In the genomic region with DNA sequence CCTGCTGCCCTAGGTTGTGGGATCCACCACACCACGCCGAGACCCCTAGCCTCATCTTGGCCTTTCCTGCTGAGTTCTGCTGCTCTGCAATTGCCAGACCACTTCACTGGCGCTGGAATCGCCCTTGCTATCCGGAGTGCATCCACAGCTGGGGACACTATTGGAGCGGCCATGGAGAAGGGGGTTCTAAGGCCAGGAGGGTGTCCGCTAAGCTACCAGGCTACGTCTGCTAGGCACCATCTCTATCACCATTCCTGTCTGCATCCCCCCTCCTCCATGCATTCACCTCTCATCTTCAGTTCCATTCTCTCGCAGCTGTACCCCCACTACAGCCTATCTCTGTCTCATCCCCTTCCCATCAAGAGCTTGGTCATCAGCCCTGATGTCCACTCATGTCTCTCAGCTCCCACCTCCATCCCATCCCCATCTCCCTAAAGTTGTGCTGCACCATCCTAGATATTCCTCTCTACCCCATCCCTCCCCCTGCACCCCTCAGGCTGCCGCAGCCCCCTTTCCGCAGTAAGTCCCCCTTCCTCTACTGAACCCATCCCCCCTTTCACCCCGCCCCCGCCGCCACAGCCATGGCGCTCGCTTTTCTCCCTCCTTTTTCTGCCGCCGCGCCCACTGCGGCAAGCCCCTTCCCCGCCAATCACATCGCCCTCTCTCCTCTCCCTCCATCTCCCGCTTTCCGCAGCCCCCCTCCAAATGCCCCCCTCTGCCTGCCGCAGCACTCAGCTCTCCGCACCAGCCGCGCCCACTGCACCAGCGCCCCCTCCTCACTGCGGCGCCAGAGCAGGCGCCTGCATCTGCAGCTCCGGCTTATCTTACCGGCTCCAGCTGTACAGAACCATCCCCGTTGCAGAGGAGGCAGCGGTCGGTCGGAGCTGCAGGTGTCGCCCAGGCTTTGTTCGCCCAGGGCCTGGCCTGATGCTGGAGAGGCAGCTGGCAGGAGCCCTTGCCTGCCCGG, we compare ENCODE assay signal across 9 mouse cellular contexts. TPM values are rescaled to one million over a fixed set of nuclear protein-coding genes. Genes with fewer than 3 reads are reported as not detected.
A peak's percentile ranks its signal among the peaks of the same experiment; 100 is the strongest.
DNase-seq lines count a peak whose midpoint lies in the region; ATAC-seq and TF ChIP-seq lines count a peak whose summit lies in the region.
"Had no signal": no experiment of that assay in that cellular context is flagged by ENCODE, and none has a peak within 500 bp of the region (broad histone marks: within the 10 kb centered on the region; RNA-seq: fewer than 3 reads in every experiment).

No protein-coding gene starts in this region.

- no peaks in the 10 kb centered on the region for H3K9me3 ChIP-seq in heart, embryonic 13.5 days
- H3K9me3 ChIP-seq in hindbrain, embryonic 12.5 days (replicated peaks), result no peaks in the 10 kb centered on the region
- no peaks in the 10 kb centered on the region for H3K9me3 ChIP-seq in midbrain, embryonic 14.5 days (ENCODE audit: control insufficient read depth, low read length)

- H3K4me2 ChIP-seq in heart, embryonic 13.5 days, result peak overlapping the region; percentile 70
- peak overlapping the region; percentile 59 for H3K4me2 ChIP-seq in hindbrain, embryonic 12.5 days (replicated peaks)
- peak overlapping the region; percentile 81 for H3K4me2 ChIP-seq in midbrain, embryonic 14.5 days (ENCODE audit: low read length)

- no peak for DNase-seq in heart, adult 2 months
- peak; percentile 48 for DNase-seq in brain, adult 2 months (ENCODE audit: low read depth, low spot score)
- DNase-seq in midbrain, embryonic 14.5 days, result peak; percentile 91
- no peak for DNase-seq in T-cell, adult 2 months (ENCODE audit: low spot score)
- no peak for DNase-seq in cerebellum, adult 2 months
- DNase-seq in kidney, adult 8-10 months, result no peak

- intact Hi-C loops in heart, adult 2 months (cut with DNase I), result no loop called here

- H3K4me3 ChIP-seq in heart, embryonic 13.5 days, result peak overlapping the region; percentile 43
- no peak overlapping the region for H3K4me3 ChIP-seq in heart, adult 2 months
- peak overlapping the region; percentile 43 for H3K4me3 ChIP-seq in hindbrain, embryonic 12.5 days
- peak overlapping the region; percentile 57 for H3K4me3 ChIP-seq in midbrain, embryonic 14.5 days (replicated peaks; ENCODE audit: low read depth, low read length)
- no peak overlapping the region for H3K4me3 ChIP-seq in cerebellum, adult 2 months (replicated peaks; ENCODE audit: insufficient read depth, low read depth, low read length)

- peaks cover 50% of the 10 kb centered on the region for H3K4me1 ChIP-seq in heart, embryonic 13.5 days
- H3K4me1 ChIP-seq in heart, adult 2 months (ENCODE audit: control insufficient read depth, insufficient read depth, low read length), result peaks cover 12% of the 10 kb centered on the region; the same call in 1 of the 2 replicates
- peaks cover 50% of the 10 kb centered on the region for H3K4me1 ChIP-seq in hindbrain, embryonic 12.5 days
- peaks cover 28% of the 10 kb centered on the region for H3K4me1 ChIP-seq in midbrain, embryonic 14.5 days (ENCODE audit: control insufficient read depth, insufficient read depth, low read length)
- H3K4me1 ChIP-seq in cerebellum, adult 2 months (ENCODE audit: control insufficient read depth, insufficient read depth, low read length), result peaks cover 25% of the 10 kb centered on the region

- WGBS in heart, embryonic 13.5 days, result 7% methylated on average over 41 of the region's 41 CpGs
- WGBS in heart, adult 2 months, result 16% methylated on average over 38 of the region's 41 CpGs
- WGBS in hindbrain, embryonic 12.5 days, result 7% methylated on average over 41 of the region's 41 CpGs
- 4% methylated on average over 40 of the region's 41 CpGs for WGBS in midbrain, embryonic 14.5 days
- 39% methylated on average over 40 of the region's 41 CpGs for WGBS in cerebellum, adult 2 months

- H3K36me3 ChIP-seq in heart, embryonic 13.5 days, result peaks cover 3% of the 10 kb centered on the region; the same call in 1 of the 2 replicates
- H3K36me3 ChIP-seq in heart, adult 2 months (ENCODE audit: control insufficient read depth, insufficient read depth, low read length), result no peaks in the 10 kb centered on the region
- H3K36me3 ChIP-seq in hindbrain, embryonic 12.5 days, result peaks cover under 1% of the 10 kb centered on the region
- peaks cover 12% of the 10 kb centered on the region for H3K36me3 ChIP-seq in midbrain, embryonic 14.5 days (ENCODE audit: control insufficient read depth, insufficient read depth, low read length)

- peak overlapping the region; percentile 68 for H3K9ac ChIP-seq in heart, embryonic 13.5 days
- H3K9ac ChIP-seq in heart, adult 2 months (ENCODE audit: low read depth, low read length), result no peak overlapping the region
- peak overlapping the region; percentile 73 for H3K9ac ChIP-seq in hindbrain, embryonic 12.5 days
- peak overlapping the region; percentile 84 for H3K9ac ChIP-seq in midbrain, embryonic 14.5 days (replicated peaks; ENCODE audit: low read length)

- H3K27me3 ChIP-seq in heart, embryonic 13.5 days (replicated peaks), result peaks cover 42% of the 10 kb centered on the region
- no peaks in the 10 kb centered on the region; the same call in 1 of the 2 replicates for H3K27me3 ChIP-seq in heart, adult 2 months (ENCODE audit: control insufficient read depth, insufficient read depth, low read length)
- H3K27me3 ChIP-seq in hindbrain, embryonic 12.5 days, result no peaks in the 10 kb centered on the region
- no peaks in the 10 kb centered on the region for H3K27me3 ChIP-seq in midbrain, embryonic 14.5 days (ENCODE audit: control insufficient read depth, insufficient read depth, low read length)
- no peaks in the 10 kb centered on the region for H3K27me3 ChIP-seq in cerebellum, adult 2 months (ENCODE audit: control insufficient read depth, insufficient read depth, low read length)

- no peak for ATAC-seq in heart, embryonic 13.5 days (ENCODE audit: extremely low read depth, insufficient number of reproducible peaks, low FRiP score, low TSS enrichment)
- peak; percentile 81 for ATAC-seq in hindbrain, embryonic 12.5 days (ENCODE audit: low FRiP score)
- peak; percentile 89 for ATAC-seq in midbrain, embryonic 14.5 days (ENCODE audit: low FRiP score, low TSS enrichment)

- TF ChIP-seq POLR2A in heart, adult 2 months (IDR thresholded peaks at IDR 0.05; ENCODE audit: insufficient read depth, low read depth, low read length), result no peak
- TF ChIP-seq POLR2A in cerebellum, adult 2 months (IDR thresholded peaks at IDR 0.05; ENCODE audit: borderline replicate concordance, insufficient read depth, low read length), result no peak

- no peaks in the 10 kb centered on the region for H3K79me2 ChIP-seq in heart, adult 2 months (replicated peaks; ENCODE audit: control insufficient read depth, insufficient read depth, low read length)

- no peak for TF ChIP-seq EP300 in heart, adult 2 months (IDR thresholded peaks at IDR 0.05; ENCODE audit: insufficient read depth, low read depth, low read length)

- TF ChIP-seq CTCF in heart, adult 2 months (IDR thresholded peaks at IDR 0.05), result no peak
- no peak for TF ChIP-seq CTCF in cerebellum, adult 2 months (IDR thresholded peaks at IDR 0.05; ENCODE audit: borderline replicate concordance, insufficient read depth, low read depth, low read length)

- peak overlapping the region; percentile 20; the same call in 1 of the 2 replicates for H3K27ac ChIP-seq in heart, embryonic 13.5 days (replicated peaks)
- no peak overlapping the region for H3K27ac ChIP-seq in heart, adult 2 months
- H3K27ac ChIP-seq in hindbrain, embryonic 12.5 days, result peak overlapping the region; percentile 86
- peak overlapping the region; percentile 94 for H3K27ac ChIP-seq in midbrain, embryonic 14.5 days (replicated peaks; ENCODE audit: low read depth, low read length)
- no peak overlapping the region for H3K27ac ChIP-seq in cerebellum, adult 2 months (ENCODE audit: insufficient read depth, low read length)

RNA-seq across cellular contexts. Expression of a gene that starts 16.7 kb away (rescaled TPM):
- 53.1 and 61.5 TPM in 2 replicates for polyA plus RNA-seq in heart, embryonic 13.5 days (2015; fragmentation: Nextera tagmentation; extraction: Ambion mirVana)
- 100 to 1,000 TPM; 428 to 505 TPM for total RNA-seq in heart, adult 2 months (2021)
- polyA plus RNA-seq in heart, adult 2 months (2012; rRNA removed), result 249 and 279 TPM in 2 replicates
- polyA plus RNA-seq in hindbrain, embryonic 12.5 days (2016; fragmentation: Nextera tagmentation; extraction: Ambion mirVana), result 79.8 and 80.2 TPM in 2 replicates
- 64.8 and 65.7 TPM in 2 replicates for polyA plus RNA-seq in midbrain, embryonic 14.5 days (2014; fragmentation: Nextera tagmentation; extraction: Ambion mirVana)
- 59.2 and 62.5 TPM in 2 replicates for polyA plus RNA-seq in cerebellum, adult 2 months (2012; rRNA removed)

RNA-seq across cellular contexts. Expression of a gene that starts 54.5 kb away (rescaled TPM):
- polyA plus RNA-seq in heart, embryonic 13.5 days (2015; fragmentation: Nextera tagmentation; extraction: Ambion mirVana), result 0.12 and 0.17 TPM in 2 replicates
- total RNA-seq in heart, adult 2 months (2021), result under 1 TPM in 1 of 2 experiments, not detected in 1; 0.09 TPM
- 0.21 TPM in 1 of 2 replicates, not detected in the other for polyA plus RNA-seq in heart, adult 2 months (2012; rRNA removed)
- 0.52 and 0.67 TPM in 2 replicates for polyA plus RNA-seq in hindbrain, embryonic 12.5 days (2016; fragmentation: Nextera tagmentation; extraction: Ambion mirVana)
- polyA plus RNA-seq in midbrain, embryonic 14.5 days (2014; fragmentation: Nextera tagmentation; extraction: Ambion mirVana), result 1.6 and 2.6 TPM in 2 replicates
- polyA plus RNA-seq in cerebellum, adult 2 months (2012; rRNA removed), result 0.35 and 0.46 TPM in 2 replicates
- polyA plus RNA-seq: small intestine, adult 2 months had no signal

RNA-seq across cellular contexts. Expression of a gene that starts 58.6 kb away (rescaled TPM):
- 9.8 and 12.8 TPM in 2 replicates for polyA plus RNA-seq in heart, embryonic 13.5 days (2015; fragmentation: Nextera tagmentation; extraction: Ambion mirVana)
- 10 to 100 TPM; 15.1 to 15.5 TPM for total RNA-seq in heart, adult 2 months (2021)
- polyA plus RNA-seq in heart, adult 2 months (2012; rRNA removed), result 27.9 and 29.2 TPM in 2 replicates
- 11.9 and 12.9 TPM in 2 replicates for polyA plus RNA-seq in hindbrain, embryonic 12.5 days (2016; fragmentation: Nextera tagmentation; extraction: Ambion mirVana)
- polyA plus RNA-seq in midbrain, embryonic 14.5 days (2014; fragmentation: Nextera tagmentation; extraction: Ambion mirVana), result 14.2 and 14.4 TPM in 2 replicates
- polyA plus RNA-seq in cerebellum, adult 2 months (2012; rRNA removed), result 49.6 and 49.7 TPM in 2 replicates

Comparison
In these comparisons a context has a peak if more than half of its experiments do, and no peak if none do; other contexts are left out.
1. H3K27ac ChIP-seq: peak in heart, embryonic 13.5 days (single experiment), hindbrain, embryonic 12.5 days (single experiment) and midbrain, embryonic 14.5 days (single experiment); none in heart, adult 2 months (single experiment) and cerebellum, adult 2 months (single experiment).
2. H3K4me3 ChIP-seq: peak in heart, embryonic 13.5 days (single experiment), hindbrain, embryonic 12.5 days (single experiment) and midbrain, embryonic 14.5 days (single experiment); none in heart, adult 2 months (single experiment) and cerebellum, adult 2 months (single experiment).
3. DNase-seq: peak in brain, adult 2 months (single experiment) and midbrain, embryonic 14.5 days (single experiment); none in heart, adult 2 months (0 of 2), T-cell, adult 2 months (single experiment), cerebellum, adult 2 months (0 of 2) and kidney, adult 8-10 months (0 of 2).
4. Peak in every context shown above with its lines, with median percentiles within 50 percentile points of each other: H3K4me2 ChIP-seq.